Mouse (Mus musculus) lung, adult 2 months (tissue): ENCODE measurements at regions not wholly inside any gene's neighbourhood (a gene's known extent, or its start where the extent isn't known, plus 50 kb on each side); places are given as distances from the start of the nearest gene placed in this dataset.

ENCODE experiments used
- CTCF ChIP-seq: fragments of 200-500 bp; IDR thresholded peaks from 2 replicates; pipeline ENCODE4 v1.5.1; 2011; ENCODE audit warnings: mild to moderate bottlenecking, low read length, control low read depth; ENCODE audit not compliant: insufficient read depth
- POLR2A ChIP-seq: fragments of 200-500 bp; IDR thresholded peaks from 2 replicates; pipeline ENCODE4 v1.6.1; 2011; ENCODE audit warnings: low read depth, mild to moderate bottlenecking, control low read depth, low read length, borderline replicate concordance; ENCODE audit errors: extremely low read depth

- TF ChIP-seq POLR2A: no peak
- no peak for TF ChIP-seq CTCF
Measured at GRCm38 (mm10) chr8:83819086-83819485, 78.0 kb upstream of the Adgre5 start.
